Mouse (Mus musculus): ENCODE data around the gene Pot1a.

Gene Pot1a

GRCm38 (mm10) chr6:25808806-25809495, at the start of gene Pot1a:
Gene Pot1a, minus strand, starts transcription at chr6:25809246.
- DNase-seq (ENCODE audit: low read depth) = peak; percentile 97

- no peak for DNase-seq (ENCODE audit: low read depth)
These were observed 27.2 kb upstream of the Pot1a start for GRCm38 (mm10) chr6:25836261-25836660.

DNA sequence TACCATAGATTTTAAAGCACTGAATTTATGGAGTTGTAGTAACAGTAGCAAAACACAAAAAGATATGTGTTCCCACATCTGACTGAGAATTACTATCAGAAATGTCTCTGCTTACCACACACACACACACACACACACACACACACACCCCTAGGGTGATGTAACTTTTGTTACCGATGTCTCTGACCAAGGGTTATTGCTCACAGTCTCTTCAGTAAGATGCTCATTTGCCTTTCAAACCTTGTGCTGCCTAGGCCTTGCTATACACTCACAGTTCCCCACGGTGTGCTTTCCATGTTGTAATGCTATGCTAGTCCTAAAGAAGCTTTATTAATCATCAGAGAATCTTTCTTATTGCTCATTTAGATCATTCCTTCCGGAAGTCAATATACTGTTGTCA, 3.0 kb downstream of the Pot1a start:
- DNase-seq (ENCODE audit: low read depth) = no peak

DNA sequence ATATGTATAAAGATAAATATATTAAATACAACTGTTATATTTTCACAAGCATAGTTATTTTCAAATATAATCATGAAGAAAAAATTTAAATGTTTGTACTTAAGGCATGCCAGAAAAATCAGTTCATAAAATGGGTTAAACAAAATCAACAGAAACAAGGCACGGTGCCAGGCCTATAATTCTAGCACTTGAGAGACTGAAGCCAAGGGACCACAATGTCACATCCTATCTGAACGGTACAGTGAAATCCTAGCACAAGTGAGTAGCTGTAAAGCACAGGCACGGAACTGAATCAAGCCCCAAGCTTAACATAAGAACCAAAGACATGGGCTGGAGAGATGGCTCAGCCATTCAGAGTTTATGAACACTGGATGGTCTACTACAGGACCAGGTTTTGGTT, 6.8 kb downstream of the Pot1a start:
- no peak for DNase-seq (ENCODE audit: low read depth)

DNA sequence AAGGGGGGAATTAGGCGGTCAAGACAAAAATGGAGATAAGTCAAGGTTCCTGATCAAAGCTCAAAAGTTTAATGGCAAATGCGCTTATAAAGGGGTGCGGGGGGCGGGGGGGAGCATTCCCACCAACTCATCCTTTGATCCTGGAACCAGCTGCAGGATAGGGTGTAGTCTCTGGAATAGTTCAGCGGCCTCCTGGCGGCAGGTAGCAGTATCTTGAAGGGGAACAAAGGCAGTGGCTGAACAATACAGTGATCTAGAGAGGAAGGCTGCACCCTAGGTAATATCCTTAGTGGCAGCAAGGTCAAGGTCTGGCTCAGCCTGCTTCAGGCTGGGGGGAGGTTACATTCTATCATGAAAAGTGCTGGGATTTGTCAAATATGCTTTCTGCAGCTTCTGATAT, 7.8 kb downstream of the Pot1a start:
- no peak for DNase-seq (ENCODE audit: low read depth)

GRCm38 (mm10) chr6:25768238-25768637, 40.8 kb downstream of the Pot1a start:
- DNase-seq (ENCODE audit: low read depth) = no peak

GRCm38 (mm10) chr6:25767552-25767951, 41.5 kb downstream of the Pot1a start:
- DNase-seq (ENCODE audit: low read depth) = no peak

DNA sequence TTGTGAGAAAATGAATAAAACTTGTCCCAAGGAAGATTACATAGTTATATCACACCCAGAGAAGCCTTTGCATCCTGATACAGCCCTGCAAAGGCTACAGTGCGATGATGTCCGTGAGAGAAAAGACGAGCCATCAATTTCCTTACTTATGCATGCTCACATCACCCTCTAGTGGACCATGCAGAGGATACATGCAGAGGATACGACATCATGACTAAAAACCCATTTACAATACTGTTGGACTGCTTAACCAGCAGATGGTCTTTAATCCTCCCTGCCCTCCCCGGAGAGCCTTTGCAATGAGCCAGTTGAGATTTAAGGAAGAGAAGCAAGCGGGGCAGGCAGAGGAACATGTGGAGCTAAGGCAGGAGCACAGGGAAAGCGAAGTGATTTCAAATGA, 42.0 kb downstream of the Pot1a start:
- no peak for DNase-seq (ENCODE audit: low read depth)

GRCm38 (mm10) chr6:25766283-25766682, 42.8 kb downstream of the Pot1a start:
- DNase-seq (ENCODE audit: low read depth) = no peak

DNA sequence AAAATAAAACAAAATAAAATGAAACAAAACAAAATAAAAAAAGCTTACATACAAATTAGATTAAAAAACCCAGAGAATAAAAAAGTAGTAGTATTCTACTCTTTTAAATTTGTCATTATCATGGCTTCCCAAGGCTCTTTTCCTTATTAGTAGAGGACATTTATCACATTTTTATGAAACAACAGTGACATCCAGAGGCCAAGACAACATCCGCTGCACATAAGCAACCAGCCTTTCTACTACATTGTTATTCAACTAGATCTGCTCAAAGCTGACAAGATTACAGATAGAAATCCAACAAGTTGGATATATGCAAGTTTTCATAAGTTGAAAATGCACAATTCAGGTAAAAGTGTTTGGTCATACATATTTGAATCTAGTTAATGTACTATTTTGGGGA, 56.4 kb downstream of the Pot1a start:
- no peak for DNase-seq (ENCODE audit: low read depth)

- DNase-seq (ENCODE audit: low read depth) = no peak
These were observed 72.5 kb downstream of the Pot1a start for GRCm38 (mm10) chr6:25736533-25736932.

DNA sequence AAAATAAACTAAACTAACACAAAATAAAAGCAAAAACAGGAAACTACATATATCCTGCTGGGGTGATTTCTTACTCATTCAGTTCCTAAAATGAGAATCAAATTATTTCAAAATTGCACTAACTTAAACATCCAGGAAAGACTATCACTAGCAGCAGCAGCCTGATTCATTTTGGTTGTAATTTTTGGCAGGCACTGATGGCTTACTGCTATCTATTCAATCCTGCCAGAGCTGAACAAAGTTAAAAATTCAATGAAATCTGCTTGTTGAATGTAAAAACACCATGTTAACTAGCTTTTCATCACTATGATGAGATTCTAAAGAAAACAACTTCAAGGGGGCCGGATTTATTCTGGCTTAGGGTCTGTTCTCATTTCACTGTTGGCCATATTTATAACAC, 82.5 kb downstream of the Pot1a start:
- no peak for DNase-seq (ENCODE audit: low read depth)

DNA sequence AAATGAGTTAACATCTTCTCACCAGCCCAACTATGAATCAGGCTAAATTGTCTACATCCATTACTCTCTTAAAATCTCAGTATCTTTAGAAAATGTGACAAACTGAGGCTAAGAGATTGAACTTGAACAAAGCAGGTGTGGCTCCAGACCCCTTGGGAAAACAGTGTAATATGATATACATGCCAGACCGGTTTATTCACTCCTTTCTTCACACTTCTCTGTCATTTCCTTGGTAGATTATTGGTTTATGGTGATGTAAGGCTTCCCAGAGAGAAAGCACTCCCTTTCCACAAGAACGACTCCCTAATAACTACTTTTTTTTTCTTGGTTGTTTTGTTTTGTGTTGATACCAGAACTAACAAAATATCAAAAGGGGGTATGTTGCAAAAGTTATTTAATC, 98.4 kb downstream of the Pot1a start:
- DNase-seq (ENCODE audit: low read depth) = no peak

DNA sequence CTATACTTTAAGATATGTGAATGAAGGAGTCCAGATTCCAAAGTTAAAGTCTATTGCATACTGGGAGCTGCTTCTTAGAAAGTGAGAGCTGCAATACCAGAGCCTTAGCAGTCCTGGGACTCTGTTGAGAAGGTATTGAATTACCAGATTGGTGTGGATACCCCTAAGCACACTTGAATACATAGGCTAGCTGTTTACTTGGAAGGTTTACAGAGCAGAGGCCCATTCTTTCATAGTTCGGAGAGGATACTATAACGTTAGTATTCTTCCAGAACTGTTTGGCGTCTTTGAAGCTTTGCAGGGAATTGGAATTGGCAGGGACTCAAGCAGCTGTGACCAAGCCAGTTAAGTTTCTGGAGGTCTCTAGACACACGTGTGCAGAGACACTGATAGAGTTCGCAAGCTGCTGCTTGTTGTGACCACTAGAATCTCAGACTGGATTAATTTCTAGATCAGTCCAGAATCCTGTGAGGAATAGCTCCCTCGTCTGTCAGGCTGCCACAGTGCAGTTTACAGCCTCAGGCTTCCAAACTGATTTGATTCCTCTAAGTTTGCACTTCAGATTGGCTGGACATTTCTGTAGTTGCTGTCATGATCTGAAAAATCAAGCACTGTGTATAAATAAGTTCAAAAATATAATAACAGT, 99.7 kb downstream of the Pot1a start:
- no peak for DNase-seq (ENCODE audit: low read depth)

DNA sequence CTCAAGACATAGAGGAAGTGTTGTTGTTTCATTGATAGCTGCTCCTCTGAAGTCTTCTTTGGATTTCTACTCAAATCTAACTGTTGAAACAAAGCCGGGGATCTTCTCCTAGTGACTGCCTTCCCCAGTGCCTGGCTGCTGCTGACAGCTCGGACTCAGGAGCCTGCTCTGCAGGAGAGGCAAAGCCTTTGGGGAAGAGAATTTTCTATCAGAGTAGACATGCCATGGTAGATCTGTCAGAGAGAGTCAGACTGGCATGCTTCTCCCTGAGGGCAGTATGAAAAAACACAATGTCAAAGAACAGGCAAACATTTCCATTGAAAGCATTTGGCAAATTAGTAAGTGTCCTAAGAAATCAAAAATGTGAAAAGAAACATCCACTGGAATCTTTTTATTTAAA, 109.1 kb downstream of the Pot1a start:
- DNase-seq (ENCODE audit: low read depth) = no peak

Measured in naive thymus-derived CD4-positive, alpha-beta T cell, adult 2 months (primary cell).